Mouse (Mus musculus) myocyte (in vitro differentiated cells): ENCODE measurements at regions not wholly inside any gene's neighbourhood (a gene's known extent, or its start where the extent isn't known, plus 50 kb on each side); places are given as distances from the start of the nearest gene placed in this dataset.

ENCODE experiments used
- H3K27me3 ChIP-seq: one replicate; pipeline ENCODE4 v1.6.1; 2011; ENCODE audit not compliant: control insufficient read depth, insufficient read depth, insufficient read length
- H3K36me3 ChIP-seq: one replicate; pipeline ENCODE4 v1.6.1; 2011; ENCODE audit not compliant: control insufficient read depth, insufficient read depth
- H3K4me2 ChIP-seq: one replicate; pipeline ENCODE4 v1.6.1; 2011; ENCODE audit warnings: low read depth, control low read depth
- H3K4me3 ChIP-seq: one replicate; pipeline ENCODE4 v1.5.1; 2011; ENCODE audit warnings: mild to moderate bottlenecking, control low read depth, moderate library complexity
- H3K79me2 ChIP-seq: one replicate; pipeline ENCODE4 v1.6.1; 2011; ENCODE audit not compliant: control insufficient read depth, insufficient read depth
- H3ac ChIP-seq: one replicate; pipeline ENCODE4 v1.6.1; 2011; ENCODE audit not compliant: control insufficient read depth, insufficient read length
- CEBPB ChIP-seq: IDR thresholded peaks from 2 replicates; pipeline ENCODE4 v1.6.1; 2011; ENCODE audit warnings: mild to moderate bottlenecking, moderate library complexity; ENCODE audit not compliant: poor library complexity, insufficient read depth, severe bottlenecking
- E2F4 ChIP-seq: IDR thresholded peaks from one replicate; pipeline ENCODE4 v1.6.1; 2011; ENCODE audit warnings: mild to moderate bottlenecking, control low read depth, moderate library complexity; ENCODE audit not compliant: insufficient read depth
- MAX ChIP-seq: IDR thresholded peaks from one replicate; pipeline ENCODE4 v1.6.1; 2011; ENCODE audit warnings: low read depth, mild to moderate bottlenecking, control low read depth
- MYOD1 ChIP-seq, 3 experiments: IDR thresholded peaks; one replicate each; pipeline ENCODE4 v1.6.1; 2011; ENCODE audit warnings: control low read depth in 2 of 3, low read depth in 2 of 3, mild to moderate bottlenecking in 2 of 3, moderate library complexity in 1 of 3; ENCODE audit not compliant: insufficient read length in 2 of 3, control insufficient read depth in 1 of 3
- MYOG ChIP-seq, 3 experiments: IDR thresholded peaks; one replicate each; pipeline ENCODE4 v1.6.1; 2011; ENCODE audit warnings: control low read depth in 2 of 3, low read depth in 2 of 3, mild to moderate bottlenecking in 2 of 3; ENCODE audit not compliant: insufficient read length in 2 of 3, control insufficient read depth in 1 of 3, insufficient read depth in 1 of 3
- POLR2A ChIP-seq: IDR thresholded peaks from one replicate; pipeline ENCODE4 v1.6.1; 2011; ENCODE audit warnings: low read depth, mild to moderate bottlenecking, control low read depth, moderate library complexity; ENCODE audit not compliant: insufficient read length
- POLR2AphosphoS2 ChIP-seq: IDR thresholded peaks from one replicate; pipeline ENCODE4 v1.6.1; 2011; ENCODE audit warnings: low read depth, control low read depth; ENCODE audit not compliant: insufficient read length
- REST ChIP-seq: IDR thresholded peaks from one replicate; pipeline ENCODE4 v1.6.1; 2011; ENCODE audit warnings: mild to moderate bottlenecking, control low read depth, moderate library complexity; ENCODE audit not compliant: insufficient read depth, insufficient read length
- SRF ChIP-seq: IDR thresholded peaks from one replicate; pipeline ENCODE4 v1.6.1; 2011; ENCODE audit warnings: low read depth; ENCODE audit not compliant: control insufficient read depth, insufficient read length
- TCF12 ChIP-seq: IDR thresholded peaks from one replicate; pipeline ENCODE4 v1.6.1; 2011; ENCODE audit warnings: mild to moderate bottlenecking, control low read depth; ENCODE audit not compliant: poor library complexity, insufficient read depth, severe bottlenecking
- TCF3 ChIP-seq: IDR thresholded peaks from one replicate; pipeline ENCODE4 v1.6.1; 2011; ENCODE audit warnings: low read depth, control low read depth; ENCODE audit not compliant: insufficient read length
- USF1 ChIP-seq: IDR thresholded peaks from one replicate; pipeline ENCODE4 v1.6.1; 2011; ENCODE audit warnings: low read depth, mild to moderate bottlenecking, control low read depth, moderate library complexity

DNA sequence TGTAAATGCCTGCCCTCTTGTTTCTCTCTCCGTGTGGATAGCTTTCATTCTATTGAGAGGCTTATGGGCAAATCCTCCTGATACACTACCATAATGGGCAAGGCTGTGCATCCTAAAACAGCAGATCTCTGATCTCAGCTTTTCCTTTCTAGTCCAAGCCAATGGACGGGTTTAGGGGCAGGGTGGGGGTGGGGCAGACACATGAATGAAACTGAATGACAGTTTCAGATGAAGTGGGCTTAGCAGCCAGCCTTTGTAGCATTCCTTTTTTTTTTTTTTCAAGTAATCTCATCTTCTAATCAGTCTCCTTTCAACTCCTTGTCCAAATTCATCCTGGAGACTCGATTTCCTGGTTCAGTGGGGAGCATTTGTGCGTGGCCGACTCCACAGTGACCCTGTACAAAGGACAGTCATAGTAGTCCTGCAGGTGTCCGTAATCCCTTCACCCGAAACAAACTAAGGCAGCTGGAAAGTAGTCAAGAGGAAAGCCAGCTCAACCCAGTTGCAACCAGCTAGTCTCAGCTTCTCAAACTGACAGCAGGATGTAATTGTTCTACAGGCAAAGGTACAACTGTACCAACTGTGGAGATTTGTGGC, 193.4 kb downstream of the Dcdc2c start:
- Histone ChIP-seq H3K79me2 (no peaks in the 10 kb centered on the region), H3K27me3 (no peaks in the 10 kb centered on the region), H3ac (no peak overlapping the region), H3K36me3 (no peaks in the 10 kb centered on the region), H3K4me2 (no peak overlapping the region), H3K4me3 (no peak overlapping the region)
- TF ChIP-seq SRF (no peak), TCF12 (no peak), REST (no peak), TCF3 (no peak), POLR2A (no peak), MAX (no peak), POLR2AphosphoS2 (no peak), USF1 (no peak), MYOG (IDR thresholded peaks at IDR 0.05; ENCODE audit: control insufficient read depth in 1 of 3, insufficient read depth in 1 of 3, insufficient read length in 2 of 3, low read depth in 2 of 3) (no peak), CEBPB (no peak), E2F4 (no peak), MYOD1 (IDR thresholded peaks at IDR 0.05; ENCODE audit: control insufficient read depth in 1 of 3, insufficient read length in 2 of 3, low read depth in 2 of 3) (no peak)

GRCm38 (mm10) chr12:28357764-28358163, 194.4 kb downstream of the Dcdc2c start:
- no peaks in the 10 kb centered on the region for H3K27me3 ChIP-seq
- H3K4me3 ChIP-seq, result no peak overlapping the region
- no peaks in the 10 kb centered on the region for H3K36me3 ChIP-seq
- no peak overlapping the region for H3ac ChIP-seq
- no peak overlapping the region for H3K4me2 ChIP-seq
- TF ChIP-seq SRF, result no peak
- TF ChIP-seq POLR2A, result no peak
- no peak for TF ChIP-seq REST
- no peaks in the 10 kb centered on the region for H3K79me2 ChIP-seq

GRCm38 (mm10) chr12:28353140-28353539, 199.1 kb downstream of the Dcdc2c start:
- Histone ChIP-seq H3K27me3 (no peaks in the 10 kb centered on the region), H3ac (no peak overlapping the region), H3K36me3 (no peaks in the 10 kb centered on the region), H3K79me2 (no peaks in the 10 kb centered on the region), H3K4me2 (no peak overlapping the region), H3K4me3 (no peak overlapping the region)
- no peak for TF ChIP-seq TCF12

DNA sequence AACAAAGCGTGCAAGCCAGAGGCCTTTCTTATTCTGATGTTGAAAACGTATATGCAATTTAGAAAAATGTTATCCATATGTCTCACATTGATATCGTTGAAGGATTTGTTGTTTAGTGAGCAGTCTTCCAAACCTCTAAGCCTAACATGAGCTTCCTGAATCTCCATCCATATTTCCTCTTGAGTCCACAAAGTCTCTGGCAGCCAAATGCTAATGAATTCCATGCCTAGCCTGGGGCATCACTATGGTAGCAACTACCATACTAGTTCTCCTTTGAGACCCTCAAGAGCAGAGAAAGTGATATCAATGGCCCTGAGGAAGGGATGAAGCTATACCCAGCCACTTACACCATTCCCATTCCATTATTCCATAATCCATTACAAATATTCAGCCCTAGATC, 199.6 kb downstream of the Dcdc2c start:
- Histone ChIP-seq H3K27me3 (no peaks in the 10 kb centered on the region), H3K36me3 (no peaks in the 10 kb centered on the region), H3K4me2 (no peak overlapping the region), H3K4me3 (no peak overlapping the region), H3ac (no peak overlapping the region), H3K79me2 (no peaks in the 10 kb centered on the region)
- TF ChIP-seq POLR2A (no peak), TCF3 (no peak), MAX (no peak), SRF (no peak), TCF12 (no peak), CEBPB (no peak), REST (no peak), POLR2AphosphoS2 (no peak), MYOG (IDR thresholded peaks at IDR 0.05; ENCODE audit: control insufficient read depth in 1 of 3, insufficient read depth in 1 of 3, insufficient read length in 2 of 3, low read depth in 2 of 3) (no peak), USF1 (no peak), E2F4 (no peak)

DNA sequence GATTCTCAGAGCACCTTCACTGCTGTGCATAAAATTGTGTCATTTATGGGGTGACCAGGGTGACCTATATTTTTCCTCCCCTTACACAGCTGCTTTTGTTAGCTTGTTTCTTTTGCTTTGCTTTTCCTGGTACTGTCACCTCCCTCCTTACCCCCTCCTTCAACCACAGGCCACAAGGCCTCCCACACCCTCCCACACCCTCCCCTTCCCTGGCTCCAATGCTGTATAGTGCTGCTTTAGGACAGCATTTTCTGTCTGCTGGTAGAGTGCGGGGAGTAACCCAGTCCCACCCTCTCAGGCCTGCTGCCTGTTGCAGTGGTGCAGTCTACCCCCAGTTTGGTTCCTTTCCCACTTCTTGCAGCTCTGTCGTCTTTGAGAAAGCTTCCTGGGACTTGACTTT, 209.5 kb downstream of the Dcdc2c start:
- TF ChIP-seq MAX (no peak), POLR2AphosphoS2 (no peak), USF1 (no peak), MYOD1 (IDR thresholded peaks at IDR 0.05; ENCODE audit: control insufficient read depth in 1 of 3, insufficient read length in 2 of 3, low read depth in 2 of 3) (no peak), REST (no peak), TCF3 (no peak), E2F4 (no peak), SRF (no peak), POLR2A (no peak), CEBPB (no peak), MYOG (IDR thresholded peaks at IDR 0.05; ENCODE audit: control insufficient read depth in 1 of 3, insufficient read depth in 1 of 3, insufficient read length in 2 of 3, low read depth in 2 of 3) (no peak), TCF12 (no peak)
- H3ac ChIP-seq, result no peak overlapping the region
- no peaks in the 10 kb centered on the region for H3K79me2 ChIP-seq
- H3K4me2 ChIP-seq, result no peak overlapping the region
- no peak overlapping the region for H3K4me3 ChIP-seq
- no peaks in the 10 kb centered on the region for H3K36me3 ChIP-seq
- H3K27me3 ChIP-seq, result no peaks in the 10 kb centered on the region
